Mouse (Mus musculus) adrenal gland (tissue): ENCODE measurements at regions not wholly inside any gene's neighbourhood (a gene's known extent, or its start where the extent isn't known, plus 50 kb on each side); places are given as distances from the start of the nearest gene placed in this dataset.

ENCODE experiments used
- intact Hi-C: fragments of 180-260 bp; cut with DNase I; formaldehyde crosslinking; loops from one replicate; pipeline ENCODE4 v1.15.1; 2025

- intact Hi-C loops, result no loop called here
Observed at GRCm38 (mm10) chr14:123219590-123219989, 235.8 kb upstream of the Tmtc4 start.

GRCm38 (mm10) chr14:123210241-123210640 lies 226.4 kb upstream of the Tmtc4 start:
- intact Hi-C loops, result no loop called here

- intact Hi-C loops, result no loop called here
Observed at GRCm38 (mm10) chr14:123202848-123203247, 219.0 kb upstream of the Tmtc4 start.

GRCm38 (mm10) chr14:123202313-123202712 lies 218.5 kb upstream of the Tmtc4 start:
- intact Hi-C loops, result no loop called here

- intact Hi-C loops, result no loop called here
Observed at GRCm38 (mm10) chr14:123201426-123202274, 217.8 kb upstream of the Tmtc4 start.

DNA sequence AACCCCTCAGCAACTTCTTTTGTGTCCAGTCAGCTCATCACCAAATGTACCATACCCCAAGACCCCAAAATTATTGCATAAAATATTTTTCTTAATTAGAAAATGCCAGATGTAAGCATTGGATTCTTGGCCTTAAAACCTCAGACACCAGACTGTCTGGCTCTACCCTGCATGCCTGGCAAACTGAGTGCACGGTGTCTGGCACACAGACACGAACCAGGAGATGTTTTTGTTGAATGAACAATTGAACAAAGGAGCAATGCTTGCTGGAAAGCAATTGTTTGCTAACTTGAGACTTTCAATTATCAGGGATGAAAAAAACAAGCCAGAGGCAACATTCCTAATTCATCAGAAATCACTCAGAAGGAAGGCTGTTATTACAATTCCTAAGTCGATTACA lies 215.3 kb upstream of the Tmtc4 start:
- intact Hi-C loops, result no loop called here

DNA sequence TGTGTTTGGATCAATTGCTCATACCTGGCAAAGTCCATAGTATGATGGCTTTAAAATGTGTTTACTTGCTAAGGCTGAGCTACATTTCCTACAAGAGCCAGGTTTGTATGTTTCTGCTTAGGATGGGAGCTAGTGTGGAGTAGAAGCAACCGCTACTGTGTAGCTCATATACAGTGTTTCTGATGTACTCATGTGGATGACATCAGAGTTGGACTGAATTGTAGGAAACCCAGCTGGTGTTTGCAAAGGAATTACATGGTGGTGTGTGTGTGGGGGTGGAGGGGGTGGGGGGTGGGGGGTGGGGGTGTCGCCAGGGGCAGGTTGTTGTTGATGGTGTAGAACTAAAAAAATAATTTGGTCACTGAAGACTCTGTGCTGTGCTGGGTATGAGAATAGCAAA lies 208.7 kb upstream of the Tmtc4 start:
- intact Hi-C loops, result no loop called here

DNA sequence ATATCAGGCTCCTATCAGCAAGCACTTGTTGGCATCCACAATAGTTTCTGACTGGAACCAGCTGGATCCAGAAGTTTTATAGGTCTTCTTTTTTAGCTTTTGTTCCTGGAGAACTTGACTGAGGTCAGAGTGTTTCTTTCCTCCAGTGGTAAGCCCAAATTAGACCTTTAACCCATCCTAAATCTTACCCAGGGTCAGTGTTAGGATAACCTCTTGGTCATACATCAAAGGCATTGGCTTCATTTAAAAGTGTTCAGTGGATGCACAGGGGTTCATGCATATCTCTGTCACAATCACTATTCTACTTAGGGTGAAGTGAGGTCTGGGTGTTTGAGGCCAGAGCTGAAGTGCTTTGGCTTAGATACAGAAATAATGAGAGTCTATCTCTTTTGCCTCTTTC lies 206.9 kb upstream of the Tmtc4 start:
- intact Hi-C loops, result no loop called here

GRCm38 (mm10) chr14:123187270-123188058 lies 203.6 kb upstream of the Tmtc4 start:
- intact Hi-C loops, result no loop called here

GRCm38 (mm10) chr14:123173183-123173582 lies 189.3 kb upstream of the Tmtc4 start:
- intact Hi-C loops, result no loop called here

GRCm38 (mm10) chr14:123171865-123172264 lies 188.0 kb upstream of the Tmtc4 start:
- intact Hi-C loops, result no loop called here

GRCm38 (mm10) chr14:123163842-123164241 lies 180.0 kb upstream of the Tmtc4 start:
- intact Hi-C loops, result no loop called here

DNA sequence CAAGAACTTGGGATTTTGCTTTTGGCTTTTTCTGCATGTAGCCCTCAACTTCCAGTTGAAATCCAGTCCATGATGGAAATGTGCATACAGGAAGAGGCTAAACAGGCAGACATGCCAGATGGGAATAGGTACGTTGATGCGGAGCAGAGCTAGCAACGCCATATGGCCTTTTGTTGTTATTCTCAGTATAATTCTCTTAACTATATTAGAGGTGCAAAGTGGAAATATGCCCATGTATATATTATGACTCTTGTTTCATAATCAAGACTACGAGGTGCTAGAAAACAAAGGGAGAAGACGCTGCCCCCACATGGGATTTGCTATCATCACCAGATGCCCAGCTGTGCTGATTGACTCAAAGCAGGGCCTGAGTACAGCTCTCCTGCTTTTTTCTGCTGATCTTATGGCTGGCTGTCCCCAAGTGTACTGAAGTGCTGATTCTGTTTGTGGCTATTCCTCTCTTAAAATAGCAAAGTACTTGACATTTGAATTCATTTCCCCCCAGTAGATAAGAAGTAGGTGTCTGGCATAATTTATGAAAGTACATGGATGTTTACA lies 159.7 kb upstream of the Tmtc4 start:
- intact Hi-C loops, result no loop called here

DNA sequence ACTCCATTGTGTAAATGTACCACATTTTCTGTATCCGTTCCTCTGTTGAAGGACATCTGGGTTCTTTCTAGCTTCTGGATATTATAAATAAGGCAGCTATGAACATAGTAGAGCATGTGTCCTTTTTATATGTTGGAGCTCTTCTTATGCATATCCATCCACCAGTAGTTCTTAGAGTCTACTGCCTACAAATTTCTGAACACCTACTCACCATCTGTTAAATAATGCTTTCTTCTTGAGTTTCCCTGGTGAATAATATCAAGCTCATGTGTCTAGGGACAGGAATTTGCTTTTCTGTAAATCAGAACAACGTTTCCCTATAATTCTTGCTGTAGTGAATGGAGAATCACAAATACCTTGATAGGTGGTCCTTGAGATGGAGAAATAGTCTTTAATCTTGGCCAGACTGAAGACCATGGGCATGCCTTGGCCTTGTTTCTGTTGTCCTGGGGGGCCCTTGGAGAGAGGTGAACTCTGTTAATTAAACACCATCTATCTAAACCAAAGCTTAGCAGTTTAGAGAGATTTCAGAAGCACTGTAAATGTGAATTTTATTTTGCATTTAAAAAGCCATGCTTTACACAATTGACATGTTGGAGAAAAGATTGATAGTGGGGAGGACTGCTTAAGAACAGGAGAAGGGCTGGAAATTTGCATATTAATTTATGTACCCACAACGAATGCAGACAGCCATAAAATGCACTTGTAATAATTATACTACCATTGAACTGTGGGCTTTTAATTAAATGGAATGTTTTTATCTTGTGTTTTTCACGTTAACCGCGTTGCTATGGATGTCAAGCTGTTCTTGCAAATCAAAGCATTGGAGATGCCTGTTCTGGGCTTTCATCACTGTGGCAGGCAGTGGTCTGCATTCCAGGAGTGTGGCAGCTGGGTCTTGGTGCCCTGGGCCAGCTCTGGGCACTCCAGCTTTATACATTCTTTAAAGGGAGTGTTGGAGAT lies 155.2 kb upstream of the Tmtc4 start:
- intact Hi-C loops, result no loop called here

DNA sequence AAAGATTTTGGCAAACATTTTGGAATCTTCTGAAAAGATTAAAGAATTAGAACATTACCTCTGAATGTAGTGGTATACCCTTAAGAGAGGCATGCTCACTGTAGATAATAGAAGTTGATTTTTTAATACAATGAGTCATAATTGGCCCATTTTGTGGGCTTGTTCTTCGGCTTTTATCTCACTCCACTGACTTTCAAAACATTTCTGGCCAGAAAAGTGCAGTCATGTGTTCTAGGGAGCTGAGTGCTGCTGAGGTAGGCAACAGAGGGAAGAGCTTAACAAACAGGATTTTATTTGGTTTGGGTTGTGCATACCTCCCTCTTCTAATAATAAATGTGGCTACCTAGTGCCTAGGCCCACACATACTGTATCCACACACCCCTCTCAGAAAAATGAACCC lies 150.1 kb upstream of the Tmtc4 start:
- intact Hi-C loops, result no loop called here

DNA sequence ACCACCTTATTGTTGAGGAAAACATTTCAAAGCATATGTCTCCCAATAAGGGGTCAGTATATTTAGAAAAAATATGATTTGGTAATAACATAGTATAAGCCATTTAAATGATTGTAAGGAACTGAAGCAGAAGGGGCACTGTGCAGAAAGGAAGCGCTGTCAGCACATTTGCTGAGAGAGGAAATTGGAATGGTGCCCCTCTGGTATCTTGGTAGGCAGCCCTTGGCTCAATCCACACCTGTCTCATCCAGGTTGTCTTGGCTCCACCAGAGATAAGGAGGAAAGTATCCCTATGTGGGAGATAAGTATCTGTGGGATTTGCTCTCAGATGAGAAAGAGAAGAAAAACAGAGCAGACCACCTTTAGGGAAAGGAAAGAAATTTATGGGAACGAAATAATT lies 136.5 kb upstream of the Tmtc4 start:
- intact Hi-C loops, result no loop called here

DNA sequence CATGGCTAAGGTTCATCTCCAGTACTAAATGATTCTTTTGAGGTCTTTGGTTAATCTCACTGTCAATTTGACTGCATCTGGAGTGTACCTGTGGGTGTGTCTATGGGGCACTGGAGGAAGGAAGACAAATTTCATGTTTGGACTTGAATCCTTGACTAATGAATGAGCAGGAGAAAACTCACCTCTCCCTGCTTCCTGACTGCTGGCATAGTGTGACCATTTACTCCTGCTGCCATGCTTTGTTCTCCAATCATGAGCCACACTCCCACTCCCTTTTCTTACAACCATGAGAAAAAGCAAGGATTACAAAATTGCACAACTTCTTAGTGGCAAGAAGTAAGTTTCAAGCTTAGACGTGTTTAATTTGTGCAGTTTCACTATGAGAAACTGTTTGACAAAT lies 132.5 kb upstream of the Tmtc4 start:
- intact Hi-C loops, result no loop called here

DNA sequence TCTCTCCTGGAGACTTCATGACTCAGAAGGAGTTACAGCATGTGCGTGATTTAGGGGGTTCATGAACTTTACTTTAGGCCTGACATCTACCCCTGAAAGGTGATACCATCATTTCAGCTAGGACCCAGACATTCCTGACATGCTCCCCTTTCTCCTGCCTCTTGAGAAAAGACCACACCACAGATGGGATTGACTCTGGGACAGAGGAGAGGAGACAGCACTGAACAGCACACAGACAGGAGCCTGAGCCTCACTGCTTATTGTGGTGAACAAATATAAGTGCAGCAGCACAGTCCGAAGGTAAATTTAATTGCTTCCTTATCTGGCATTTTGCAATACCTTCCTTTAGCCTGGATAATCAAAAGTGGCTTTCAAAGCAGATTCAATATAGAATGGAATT lies 126.7 kb upstream of the Tmtc4 start:
- intact Hi-C loops, result no loop called here

DNA sequence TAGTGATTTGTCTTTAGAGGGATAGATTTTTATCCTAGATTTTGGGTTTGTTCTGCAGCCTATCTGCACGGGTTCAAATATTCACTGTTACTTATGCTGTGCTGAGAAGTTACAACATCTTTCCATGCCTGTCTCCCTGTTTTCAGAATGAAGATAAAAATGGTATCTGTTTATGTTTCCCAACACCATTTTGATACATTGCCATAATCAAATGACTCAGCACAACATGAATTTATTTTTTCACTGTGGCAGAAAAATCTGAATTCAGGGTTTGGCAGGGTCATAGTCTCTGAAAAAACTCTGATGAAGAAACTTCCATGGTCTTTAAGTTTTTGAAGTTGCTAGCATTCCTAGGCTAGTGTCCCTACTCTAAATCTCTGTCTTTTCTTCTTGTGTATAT lies 116.5 kb upstream of the Tmtc4 start:
- intact Hi-C loops, result no loop called here

- intact Hi-C loops, result no loop called here
Observed at GRCm38 (mm10) chr14:123096086-123096485, 112.3 kb upstream of the Tmtc4 start.

DNA sequence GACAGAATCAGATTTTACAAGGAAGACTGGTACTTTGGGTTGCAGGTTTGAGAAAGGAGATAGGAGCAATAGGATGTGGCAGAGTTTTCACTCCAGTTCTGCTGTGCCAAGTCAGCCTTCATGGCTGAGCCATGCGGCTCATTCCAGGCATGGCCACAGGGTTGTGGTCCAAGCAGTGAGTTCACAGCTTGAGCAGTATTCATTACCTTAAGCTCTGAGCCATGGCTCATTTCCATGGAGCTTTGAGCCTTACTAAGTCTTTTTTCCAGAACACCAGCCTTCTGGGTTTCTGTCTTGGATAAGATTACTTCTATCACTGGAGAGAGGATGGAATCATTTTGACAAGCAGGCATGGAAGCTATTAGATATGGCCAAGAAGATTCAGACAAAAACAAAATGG lies 98.2 kb upstream of the Tmtc4 start:
- intact Hi-C loops, result no loop called here
